Mouse (Mus musculus) intestine, postnatal 0 days (tissue): Measurements from ENCODE around the gene Dpt. TPM values are rescaled to one million over a fixed set of nuclear protein-coding genes. Genes with fewer than 3 reads are reported as not detected.

Experiments
- ATAC-seq: fragments of 200-750 bp; cut with Nextera tagmentation; 2 replicates; pipeline ENCODE4 v1.8.0; 2017; ENCODE audit warnings: mild to moderate bottlenecking, moderate TSS enrichment, moderate library complexity
- H3K27ac ChIP-seq: fragments of 300-500 bp; sonication (generic); 2 replicates; pipeline ENCODE4 v1.5.1; 2014; ENCODE audit warnings: mild to moderate bottlenecking, low read depth, low read length, moderate library complexity
- H3K27me3 ChIP-seq: fragments of 300-500 bp; sonication (generic); replicated peaks from 2 replicates; pipeline ENCODE4 v1.6.1; 2014; ENCODE audit warnings: low read length, mixed read lengths; ENCODE audit not compliant: control insufficient read depth, insufficient read depth
- H3K36me3 ChIP-seq: fragments of 300-500 bp; sonication (generic); 2 replicates; pipeline ENCODE4 v1.6.1; 2014; ENCODE audit warnings: mild to moderate bottlenecking, moderate library complexity; ENCODE audit not compliant: control insufficient read depth, insufficient read depth
- H3K4me1 ChIP-seq: fragments of 300-500 bp; sonication (generic); replicated peaks from 2 replicates; pipeline ENCODE4 v1.6.1; 2014; ENCODE audit warnings: antibody characterized with exemption, low read length, mixed read lengths; ENCODE audit not compliant: control insufficient read depth, insufficient read depth
- H3K4me2 ChIP-seq: fragments of 300-500 bp; sonication (generic); replicated peaks from 2 replicates; pipeline ENCODE4 v1.6.1; 2014; ENCODE audit warnings: low read depth, mild to moderate bottlenecking, moderate library complexity
- H3K4me3 ChIP-seq: fragments of 300-500 bp; sonication (generic); 2 replicates; pipeline ENCODE4 v1.5.1; 2014; ENCODE audit warnings: low read depth, low read length
- H3K9ac ChIP-seq: fragments of 300-500 bp; sonication (generic); 2 replicates; pipeline ENCODE4 v1.6.1; 2014; ENCODE audit warnings: mild to moderate bottlenecking, low read depth, low read length
- H3K9me3 ChIP-seq: fragments of 300-500 bp; sonication (generic); 2 replicates; pipeline ENCODE4 v1.6.1; 2016; ENCODE audit warnings: mixed run types; ENCODE audit not compliant: control insufficient read depth
- CTCF ChIP-seq: sonication (generic); IDR thresholded peaks from 2 replicates; pipeline ENCODE4 v1.5.1; 2016; ENCODE audit warnings: low read depth, mild to moderate bottlenecking, control low read depth, antibody characterized with exemption, moderate library complexity
- WGBS: fragments of 180-500 bp; shearing (Covaris S2); extraction: QIAGEN DNeasy Blood & Tissue Kit; methylation state at CpG from one replicate; pipeline ENCODE4 v1.1.7; 2014; 5-methylcytosine and 5-hydroxymethylcytosine counted together
- polyA plus RNA-seq: library from polyadenylated mRNA; unstranded; fragments of >200 nt; fragmentation: Nextera tagmentation; extraction: Ambion mirVana; gene quantifications from 2 replicates; pipeline ENCODE4 v1.2.1, GENCODE M21; 2015

Dpt gene
- 22.6 and 27.9 TPM in 2 replicates for polyA plus RNA-seq

GRCm38 (mm10) chr1:164796471-164796870 is at the start of gene Dpt:
Gene Dpt, plus strand, starts transcription at chr1:164796644.
- Histone ChIP-seq H3K27me3 (no peaks in the 10 kb centered on the region), H3K9me3 (no peaks in the 10 kb centered on the region), H3K4me3 (no peak within 1 kb of the TSS), H3K9ac (no peak within 1 kb of the TSS), H3K4me1 (no peaks in the 10 kb centered on the region), H3K27ac (no peak within 1 kb of the TSS), H3K4me2 (no peak within 1 kb of the TSS), H3K36me3 (no peaks in the 10 kb centered on the region)
- no peak for ATAC-seq
- WGBS, result 80% methylated on average over 8 of the region's 8 CpGs
- no peak for TF ChIP-seq CTCF

GRCm38 (mm10) chr1:164753736-164754135 is 42.7 kb upstream of the Dpt start:
- WGBS, result 97% methylated on average over 4 of the region's 4 CpGs
- Histone ChIP-seq H3K4me2 (no peak overlapping the region), H3K4me3 (no peak overlapping the region), H3K36me3 (no peaks in the 10 kb centered on the region), H3K9me3 (no peaks in the 10 kb centered on the region), H3K27ac (no peak overlapping the region), H3K9ac (no peak overlapping the region), H3K4me1 (no peaks in the 10 kb centered on the region), H3K27me3 (no peaks in the 10 kb centered on the region)
- ATAC-seq, result no peak
- TF ChIP-seq CTCF, result no peak

GRCm38 (mm10) chr1:164755671-164756070 is 40.8 kb upstream of the Dpt start:
- no peaks in the 10 kb centered on the region for H3K27me3 ChIP-seq
- TF ChIP-seq CTCF, result no peak
- no peak overlapping the region for H3K4me3 ChIP-seq
- no peaks in the 10 kb centered on the region for H3K36me3 ChIP-seq
- H3K9me3 ChIP-seq, result no peaks in the 10 kb centered on the region
- no peak overlapping the region for H3K9ac ChIP-seq
- H3K27ac ChIP-seq, result no peak overlapping the region
- WGBS, result 85% methylated on average over 3 of the region's 3 CpGs
- H3K4me2 ChIP-seq, result no peak overlapping the region
- no peak for ATAC-seq
- H3K4me1 ChIP-seq, result no peaks in the 10 kb centered on the region

- no peak for ATAC-seq
- Histone ChIP-seq H3K36me3 (no peaks in the 10 kb centered on the region), H3K4me1 (no peaks in the 10 kb centered on the region), H3K9me3 (no peaks in the 10 kb centered on the region), H3K4me2 (no peak overlapping the region), H3K4me3 (no peak overlapping the region), H3K27ac (no peak overlapping the region), H3K27me3 (no peaks in the 10 kb centered on the region), H3K9ac (no peak overlapping the region)
- 59% methylated on average over 2 of the region's 2 CpGs for WGBS
- TF ChIP-seq CTCF, result no peak
Measured at GRCm38 (mm10) chr1:164756951-164757350, 39.5 kb upstream of the Dpt start.

GRCm38 (mm10) chr1:164758401-164758800 is 38.0 kb upstream of the Dpt start:
- TF ChIP-seq CTCF, result no peak
- WGBS, result 63% methylated on average over 2 of the region's 2 CpGs
- H3K27ac ChIP-seq, result no peak overlapping the region

GRCm38 (mm10) chr1:164762276-164762675 is 34.2 kb upstream of the Dpt start:
- WGBS, result 56% methylated on average over 2 of the region's 2 CpGs

More at GRCm38 (mm10) chr1:164758401-164758800, 38.0 kb upstream of the Dpt start:
- H3K36me3 ChIP-seq, result no peaks in the 10 kb centered on the region
- H3K27me3 ChIP-seq, result no peaks in the 10 kb centered on the region
- no peak overlapping the region for H3K9ac ChIP-seq
- ATAC-seq, result no peak
- H3K4me1 ChIP-seq, result no peaks in the 10 kb centered on the region
- no peaks in the 10 kb centered on the region for H3K9me3 ChIP-seq
- no peak overlapping the region for H3K4me2 ChIP-seq
- H3K4me3 ChIP-seq, result no peak overlapping the region

GRCm38 (mm10) chr1:164766646-164767045 is 29.8 kb upstream of the Dpt start:
- 73% methylated on average over 3 of the region's 3 CpGs for whole genome bisulfite sequencing
- Histone ChIP-seq H3K27me3 (no peaks in the 10 kb centered on the region), H3K9me3 (no peaks in the 10 kb centered on the region), H3K27ac (no peak overlapping the region), H3K4me1 (no peaks in the 10 kb centered on the region), H3K4me2 (no peak overlapping the region), H3K9ac (no peak overlapping the region), H3K4me3 (no peak overlapping the region), H3K36me3 (no peaks in the 10 kb centered on the region)
- no peak for ATAC-seq
- TF ChIP-seq CTCF, result no peak

More at GRCm38 (mm10) chr1:164762276-164762675, 34.2 kb upstream of the Dpt start:
- ATAC-seq, result no peak
- Histone ChIP-seq H3K27me3 (no peaks in the 10 kb centered on the region), H3K9me3 (no peaks in the 10 kb centered on the region), H3K36me3 (no peaks in the 10 kb centered on the region), H3K4me3 (no peak overlapping the region), H3K4me2 (no peak overlapping the region), H3K9ac (no peak overlapping the region), H3K27ac (no peak overlapping the region), H3K4me1 (no peaks in the 10 kb centered on the region)
- peak; percentile 77 for TF ChIP-seq CTCF
